Mouse (Mus musculus) heart, embryonic 13.5 days (tissue): ENCODE results near the gene 5730596B20Rik. TPM values are rescaled to one million over a fixed set of nuclear protein-coding genes. Genes with fewer than 3 reads are reported as not detected.

ENCODE experiments used
- ATAC-seq: fragments of 200-750 bp; cut with Nextera tagmentation; 2 replicates; pipeline ENCODE4 v1.8.0; 2017; ENCODE audit warnings: moderate TSS enrichment; ENCODE audit not compliant: insufficient number of reproducible peaks, low FRiP score, low TSS enrichment; ENCODE audit errors: extremely low read depth
- H3K27ac ChIP-seq: fragments of 300-500 bp; sonication (generic); replicated peaks from 2 replicates; pipeline ENCODE4 v1.5.1; 2015; ENCODE audit warnings: moderate library complexity, mild to moderate bottlenecking, inconsistent platforms
- H3K27me3 ChIP-seq: fragments of 300-500 bp; sonication (generic); replicated peaks from 2 replicates; pipeline ENCODE4 v1.6.1; 2015; ENCODE audit warnings: mild to moderate bottlenecking, inconsistent platforms
- H3K36me3 ChIP-seq: fragments of 300-500 bp; sonication (generic); 2 replicates; pipeline ENCODE4 v1.6.1; 2015; ENCODE audit warnings: mild to moderate bottlenecking, inconsistent platforms
- H3K4me1 ChIP-seq: fragments of 300-500 bp; sonication (generic); 2 replicates; pipeline ENCODE4 v1.6.1; 2015; ENCODE audit warnings: inconsistent platforms
- H3K4me2 ChIP-seq: fragments of 300-500 bp; sonication (generic); 2 replicates; pipeline ENCODE4 v1.6.1; 2015; ENCODE audit warnings: inconsistent platforms, mild to moderate bottlenecking, moderate library complexity
- H3K4me3 ChIP-seq: fragments of 300-500 bp; sonication (generic); 2 replicates; pipeline ENCODE4 v1.5.1; 2015; ENCODE audit warnings: moderate library complexity, mild to moderate bottlenecking, inconsistent platforms
- H3K9ac ChIP-seq: fragments of 300-500 bp; sonication (generic); 2 replicates; pipeline ENCODE4 v1.6.1; 2015; ENCODE audit warnings: inconsistent platforms, mild to moderate bottlenecking, moderate library complexity
- H3K9me3 ChIP-seq: fragments of 300-500 bp; sonication (generic); 2 replicates; pipeline ENCODE4 v1.6.1; 2016; ENCODE audit warnings: inconsistent platforms
- WGBS: fragments of 180-500 bp; shearing (Covaris S2); methylation state at CpG from one replicate; pipeline ENCODE4 v1.1.7; 2015; ENCODE audit warnings: mixed read lengths; 5-methylcytosine and 5-hydroxymethylcytosine counted together
- polyA plus RNA-seq: library from polyadenylated mRNA; unstranded; fragments of >200 nt; fragmentation: Nextera tagmentation; extraction: Ambion mirVana; gene quantifications from 2 replicates; pipeline ENCODE4 v1.2.1, GENCODE M21; 2015

5730596B20Rik gene
- 0.15 and 0.33 TPM in 2 replicates for polyA plus RNA-seq

DNA sequence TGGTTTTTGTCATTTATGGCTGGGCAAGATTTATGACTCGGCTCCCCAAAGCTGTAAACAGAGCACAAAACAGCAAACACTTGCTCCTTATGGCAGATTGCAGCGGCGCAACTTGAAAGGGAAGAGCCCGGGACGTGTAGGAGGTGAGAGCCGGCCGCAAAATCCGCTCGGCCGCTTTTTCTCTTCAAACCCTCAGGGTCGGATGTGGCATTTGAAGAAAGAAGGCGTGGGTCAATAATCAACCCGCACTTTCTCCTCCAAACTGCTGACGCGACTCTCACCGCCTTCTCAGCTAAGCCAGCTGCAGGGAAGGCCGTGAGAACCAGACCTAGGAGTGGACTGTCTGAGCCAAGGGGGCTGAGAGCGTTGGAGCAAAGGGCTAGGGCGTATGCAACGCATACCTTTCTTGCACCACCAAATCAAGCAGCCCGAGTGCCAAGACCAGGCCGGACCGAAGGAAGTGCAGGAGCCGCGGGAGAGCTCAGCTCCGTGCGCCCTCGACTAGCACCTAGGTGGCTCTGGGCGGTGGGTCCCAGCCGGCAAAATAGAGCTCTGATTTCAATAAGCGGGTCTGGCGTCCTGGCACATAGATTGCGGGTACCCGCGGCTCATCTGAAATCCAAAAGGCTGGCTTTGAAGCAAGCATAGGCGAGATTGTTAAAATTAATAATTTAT, at the start of gene 5730596B20Rik:
5730596B20Rik (plus strand) TSS at position 438 of the 675 bp plus-strand sequence.
- peak within 1 kb of the TSS; percentile 86 for H3K27ac ChIP-seq
- H3K27me3 ChIP-seq = peaks cover 99% of the 10 kb centered on the region
- H3K4me3 ChIP-seq = peak within 1 kb of the TSS; percentile 52
- peak within 1 kb of the TSS; percentile 50 for H3K4me2 ChIP-seq
- no peaks in the 10 kb centered on the region for H3K9me3 ChIP-seq
- 2% methylated on average over 36 of the region's 36 CpGs for WGBS
- peak within 1 kb of the TSS; percentile 79 for H3K9ac ChIP-seq
- peaks cover 7% of the 10 kb centered on the region for H3K4me1 ChIP-seq
- no peak for ATAC-seq
- H3K36me3 ChIP-seq = no peaks in the 10 kb centered on the region

DNA sequence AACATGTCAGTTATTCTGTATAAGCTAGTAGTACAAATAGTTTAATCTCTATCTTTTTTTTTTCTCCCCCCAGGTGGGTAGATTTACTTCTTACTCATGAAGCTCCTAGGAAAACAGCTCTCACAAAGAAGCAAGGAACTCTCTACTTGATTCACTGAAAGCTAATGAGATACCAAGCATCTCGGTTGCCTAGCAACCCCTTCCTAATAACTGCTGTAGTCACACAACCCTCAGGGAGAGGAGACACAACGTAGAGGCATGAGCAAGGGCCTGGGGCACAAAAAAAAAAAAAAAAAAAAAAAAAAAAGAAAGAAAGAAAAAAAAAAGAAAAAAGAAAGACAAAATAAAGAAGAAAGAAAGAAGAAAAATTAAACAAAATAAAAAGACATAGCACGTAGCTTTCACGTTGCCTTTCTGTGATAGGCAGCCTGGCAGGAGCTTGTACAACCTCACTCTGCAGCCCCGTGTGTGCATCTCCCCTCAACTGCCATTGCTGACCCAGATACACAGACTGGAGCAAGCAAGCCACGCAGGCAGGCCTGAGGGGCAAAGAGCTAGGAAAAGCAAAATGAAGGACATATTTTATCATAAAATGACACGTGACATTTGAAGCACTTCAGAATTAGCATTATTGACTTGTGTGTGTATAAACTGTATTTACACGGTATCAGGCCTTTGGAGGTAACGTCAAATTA, 39.3 kb upstream of the 5730596B20Rik start:
- no peak overlapping the region for H3K4me3 ChIP-seq
- no peak overlapping the region for H3K9ac ChIP-seq
- ATAC-seq = no peak
- H3K27ac ChIP-seq = no peak overlapping the region
- no peaks in the 10 kb centered on the region for H3K9me3 ChIP-seq
- no peaks in the 10 kb centered on the region for H3K4me1 ChIP-seq
- H3K4me2 ChIP-seq = no peak overlapping the region
- peaks cover 51% of the 10 kb centered on the region for H3K27me3 ChIP-seq
- WGBS = 73% methylated on average over 9 of the region's 9 CpGs
- no peaks in the 10 kb centered on the region for H3K36me3 ChIP-seq

DNA sequence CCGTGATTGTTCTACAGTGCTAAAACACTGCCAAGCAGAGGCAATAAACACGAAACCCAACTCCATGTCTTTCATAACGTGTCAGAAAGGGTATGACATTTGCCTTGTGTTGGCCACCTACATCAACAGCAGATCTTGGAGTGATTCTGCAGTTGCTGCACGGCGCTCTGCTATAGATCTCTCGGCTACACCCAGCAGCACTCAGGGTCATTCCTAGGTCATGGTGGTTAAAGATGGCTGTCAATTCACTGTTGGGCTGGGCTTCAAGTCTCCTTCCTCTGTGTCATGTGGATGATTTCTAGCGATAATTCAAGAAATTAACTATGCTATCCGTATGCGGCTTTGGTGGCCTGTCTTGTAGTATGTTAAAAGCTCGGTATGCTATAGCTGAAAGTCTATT, 38.7 kb upstream of the 5730596B20Rik start:
- Histone ChIP-seq H3K27ac (no peak overlapping the region), H3K4me3 (no peak overlapping the region), H3K36me3 (no peaks in the 10 kb centered on the region), H3K27me3 (peaks cover 52% of the 10 kb centered on the region), H3K4me2 (no peak overlapping the region), H3K9ac (no peak overlapping the region), H3K9me3 (no peaks in the 10 kb centered on the region), H3K4me1 (no peaks in the 10 kb centered on the region)
- 67% methylated on average over 10 of the region's 10 CpGs for WGBS
- ATAC-seq = no peak

DNA sequence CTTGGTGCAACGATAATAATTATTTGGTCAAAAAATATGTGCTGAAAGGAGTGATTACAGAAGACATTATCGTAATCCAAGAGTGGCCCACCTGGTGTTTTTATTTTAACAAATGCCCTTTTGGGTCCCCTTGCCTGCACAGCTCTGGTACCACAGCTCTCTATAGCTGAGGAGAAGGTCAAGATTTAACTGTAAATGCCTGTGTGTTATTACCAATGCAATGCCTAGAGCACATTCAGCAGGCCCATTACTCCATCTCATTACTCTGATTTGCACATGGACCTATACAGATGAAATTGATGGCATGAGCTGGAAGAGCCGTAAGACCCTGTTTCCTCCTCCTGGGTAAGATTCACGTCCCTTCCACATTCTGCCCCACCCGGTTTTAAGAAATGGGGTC, 38.2 kb upstream of the 5730596B20Rik start:
- H3K36me3 ChIP-seq = no peaks in the 10 kb centered on the region
- H3K9ac ChIP-seq = no peak overlapping the region
- H3K9me3 ChIP-seq = no peaks in the 10 kb centered on the region
- no peaks in the 10 kb centered on the region for H3K4me1 ChIP-seq
- peaks cover 48% of the 10 kb centered on the region for H3K27me3 ChIP-seq
- 79% methylated on average over 5 of the region's 5 CpGs for WGBS
- no peak overlapping the region for H3K4me3 ChIP-seq
- ATAC-seq = no peak
- no peak overlapping the region for H3K27ac ChIP-seq
- H3K4me2 ChIP-seq = no peak overlapping the region

DNA sequence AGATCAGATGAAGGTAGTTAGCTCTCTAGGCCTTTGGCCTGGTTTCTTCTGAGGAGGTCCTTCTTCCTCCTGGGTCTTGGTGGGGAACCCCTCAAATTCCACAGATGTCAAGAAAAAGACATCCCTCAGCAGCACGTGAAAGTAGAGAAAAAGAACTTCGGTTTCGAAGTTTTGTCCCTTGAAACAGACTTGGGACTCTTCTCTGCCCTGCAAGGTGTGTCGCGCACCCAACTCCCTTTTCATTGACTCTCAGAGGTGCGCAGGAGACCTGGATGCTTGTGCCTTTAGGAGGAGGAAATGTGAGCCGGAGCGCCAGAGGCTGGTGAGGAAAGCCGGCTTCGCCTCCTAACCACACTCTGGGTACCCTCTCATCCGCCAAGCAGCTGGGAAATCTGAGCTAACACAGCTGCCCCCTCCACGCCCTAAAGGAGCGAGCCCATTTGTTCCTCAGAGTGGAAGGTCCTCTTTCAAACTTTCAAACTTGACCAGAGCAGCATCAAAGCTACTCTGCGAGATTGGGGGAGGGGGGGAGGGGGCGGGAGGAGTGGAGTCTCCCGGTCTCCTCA, 26.8 kb upstream of the 5730596B20Rik start:
- Histone ChIP-seq H3K4me2 (peak overlapping the region; percentile 36), H3K9ac (no peak overlapping the region), H3K36me3 (no peaks in the 10 kb centered on the region), H3K4me3 (no peak overlapping the region), H3K27ac (no peak overlapping the region), H3K4me1 (0 out of 2 replicates have a peak, but pooled peaks cover 4% of the 10 kb centered on the region), H3K27me3 (peaks cover 94% of the 10 kb centered on the region), H3K9me3 (no peaks in the 10 kb centered on the region)
- ATAC-seq = no peak
- 7% methylated on average over 15 of the region's 16 CpGs for WGBS

DNA sequence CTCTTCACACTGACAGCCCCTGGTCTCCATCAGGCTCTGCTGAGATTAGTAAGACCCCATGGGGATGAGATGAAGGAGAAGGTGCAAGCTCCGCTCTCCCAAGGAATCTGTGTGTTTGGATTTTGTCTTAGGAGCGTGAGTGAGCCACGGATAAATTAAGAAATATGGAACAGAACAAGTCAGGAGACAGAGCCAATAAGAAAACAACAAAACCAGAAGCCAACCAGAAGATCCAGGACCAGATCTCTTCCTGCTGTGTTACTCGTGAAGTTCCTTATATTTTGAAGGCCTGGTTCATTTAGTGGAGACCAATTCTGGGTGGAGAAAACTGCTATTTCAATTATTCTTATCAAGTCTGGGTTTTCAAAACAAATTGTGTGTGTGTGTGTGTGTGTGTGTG, 25.7 kb upstream of the 5730596B20Rik start:
- H3K27ac ChIP-seq = no peak overlapping the region
- H3K4me2 ChIP-seq = no peak overlapping the region
- no peaks in the 10 kb centered on the region for H3K9me3 ChIP-seq
- no peak overlapping the region for H3K9ac ChIP-seq
- no peaks in the 10 kb centered on the region for H3K36me3 ChIP-seq
- no peak overlapping the region for H3K4me3 ChIP-seq
- H3K27me3 ChIP-seq = peaks cover 99% of the 10 kb centered on the region
- ATAC-seq = no peak
- 0 out of 2 replicates have a peak, but pooled peaks cover 5% of the 10 kb centered on the region for H3K4me1 ChIP-seq
- WGBS = 29% methylated on average over 4 of the region's 4 CpGs

DNA sequence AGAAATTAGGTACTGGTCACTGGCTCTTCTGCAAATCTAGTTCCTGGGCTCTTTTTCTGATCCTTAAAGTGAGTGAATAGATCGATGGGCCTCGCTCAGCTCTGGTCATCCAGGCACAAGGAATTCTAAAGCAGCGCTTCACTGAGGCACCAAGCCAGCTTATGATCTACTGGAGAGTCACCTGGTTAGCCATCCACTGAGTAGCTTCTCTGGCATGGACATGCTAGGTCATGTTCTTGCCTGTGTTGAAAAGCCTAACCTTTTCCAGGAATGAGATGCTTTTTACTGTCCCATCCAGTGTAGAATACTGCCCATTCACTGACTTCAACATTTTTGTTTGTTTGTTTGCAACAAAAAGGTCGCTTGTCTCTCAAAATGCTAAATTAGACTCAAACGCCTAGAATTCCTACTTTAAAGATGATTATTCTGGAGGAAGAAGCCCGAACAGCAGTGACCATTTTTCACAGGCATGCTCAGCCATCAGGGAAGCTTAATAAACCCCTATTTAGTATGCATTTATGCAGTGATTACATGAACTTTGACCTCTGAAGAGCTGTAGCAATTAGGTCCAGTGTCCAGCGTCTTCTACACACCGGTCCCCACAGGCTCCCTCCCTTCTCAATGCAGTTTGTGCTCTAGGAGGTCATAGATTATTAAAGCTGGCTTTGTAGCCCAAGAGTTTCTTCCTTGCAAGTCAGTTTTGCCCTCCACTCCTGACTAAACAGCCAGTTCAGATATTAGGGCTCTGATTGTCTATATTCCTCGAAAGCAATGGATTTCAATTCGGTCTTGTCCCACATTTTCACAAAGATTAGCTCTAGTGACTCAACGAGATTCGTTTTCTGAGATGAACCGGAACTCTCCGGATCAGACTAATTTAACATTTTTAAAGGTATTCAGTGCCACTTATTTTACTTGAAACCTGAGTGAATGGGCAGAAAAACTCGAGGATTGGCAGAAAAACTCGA, 24.8 kb upstream of the 5730596B20Rik start:
- no peaks in the 10 kb centered on the region for H3K9me3 ChIP-seq
- H3K4me3 ChIP-seq = no peak overlapping the region
- ATAC-seq = no peak
- H3K4me1 ChIP-seq = peaks cover 8% of the 10 kb centered on the region; the same call in 1 of the 2 replicates
- H3K27me3 ChIP-seq = peaks cover 99% of the 10 kb centered on the region
- WGBS = 16% methylated on average over 16 of the region's 16 CpGs
- H3K27ac ChIP-seq = no peak overlapping the region
- H3K4me2 ChIP-seq = no peak overlapping the region
- no peaks in the 10 kb centered on the region for H3K36me3 ChIP-seq
- no peak overlapping the region for H3K9ac ChIP-seq

DNA sequence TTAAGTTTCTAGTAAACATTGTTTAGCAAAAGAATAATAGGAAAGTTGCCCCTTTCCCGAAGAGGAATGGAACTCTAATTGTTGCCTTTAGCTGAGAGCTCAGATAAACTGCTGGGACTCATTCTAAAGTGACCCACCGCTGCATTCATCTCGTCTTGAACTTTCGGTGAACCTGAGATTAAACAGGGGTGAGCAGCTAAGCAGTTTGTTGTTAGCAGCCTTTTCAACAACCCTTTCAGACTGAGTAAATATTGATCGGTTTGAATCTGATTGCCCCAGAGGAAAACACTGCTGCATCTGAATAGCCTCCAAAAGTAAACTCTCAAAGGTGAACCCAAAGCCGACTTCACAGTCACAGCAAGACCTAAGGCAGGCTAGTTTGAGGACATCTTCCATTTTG, 24.0 kb upstream of the 5730596B20Rik start:
- H3K27me3 ChIP-seq = peaks cover 99% of the 10 kb centered on the region
- H3K4me1 ChIP-seq = peaks cover 14% of the 10 kb centered on the region
- no peak overlapping the region for H3K4me2 ChIP-seq
- no peak for ATAC-seq
- WGBS = 7% methylated on average over 6 of the region's 6 CpGs
- no peaks in the 10 kb centered on the region for H3K9me3 ChIP-seq
- no peak overlapping the region for H3K27ac ChIP-seq
- no peak overlapping the region for H3K9ac ChIP-seq
- no peaks in the 10 kb centered on the region for H3K36me3 ChIP-seq
- H3K4me3 ChIP-seq = no peak overlapping the region

DNA sequence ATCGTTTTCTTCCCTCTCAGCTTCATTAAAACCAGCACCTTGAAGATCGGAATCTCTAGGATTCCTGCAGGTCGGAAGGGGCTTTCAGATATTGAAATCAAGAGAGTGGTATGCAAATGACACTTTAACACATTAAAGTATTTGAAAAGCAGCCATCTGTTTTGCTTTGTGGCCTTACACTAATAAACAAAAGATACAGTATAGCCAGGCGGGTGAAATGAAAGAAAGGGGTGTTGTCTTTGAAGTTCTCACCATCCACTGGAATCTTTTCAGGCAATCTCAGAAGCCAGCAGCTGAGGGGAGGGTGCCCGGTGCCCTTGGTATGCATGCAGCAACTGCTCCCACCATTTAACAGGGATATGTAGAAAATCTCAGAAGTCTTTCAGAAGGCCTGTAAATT, 23.3 kb upstream of the 5730596B20Rik start:
- H3K4me2 ChIP-seq = no peak overlapping the region
- ATAC-seq = no peak
- 22% methylated on average over 5 of the region's 5 CpGs for WGBS

DNA sequence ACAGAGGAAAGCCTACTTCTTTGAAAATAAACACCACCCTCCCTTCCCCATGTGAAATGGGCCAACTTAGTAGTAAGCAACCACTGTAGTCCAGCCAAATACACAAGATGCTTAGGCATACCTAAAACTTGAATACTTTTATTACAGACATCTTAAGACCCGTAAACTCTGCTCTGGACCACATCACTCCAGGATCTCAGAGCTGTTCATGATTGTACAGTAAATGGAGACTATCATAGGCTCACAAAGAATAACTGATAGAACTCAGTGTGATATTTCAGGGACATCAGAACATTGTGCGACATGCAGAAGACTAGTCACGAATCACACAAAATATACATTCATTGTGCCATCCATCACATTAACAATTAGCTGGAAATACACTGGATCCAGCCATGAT, 21.8 kb upstream of the 5730596B20Rik start:
- Histone ChIP-seq H3K27ac (no peak overlapping the region), H3K4me1 (peaks cover 30% of the 10 kb centered on the region), H3K9me3 (no peaks in the 10 kb centered on the region), H3K4me2 (no peak overlapping the region), H3K4me3 (no peak overlapping the region), H3K36me3 (no peaks in the 10 kb centered on the region), H3K9ac (no peak overlapping the region), H3K27me3 (peaks cover 100% of the 10 kb centered on the region)
- ATAC-seq = no peak
- 56% methylated on average over 3 of the region's 3 CpGs for WGBS

More for the DNA sequence above, 23.3 kb upstream of the 5730596B20Rik start:
- Histone ChIP-seq H3K36me3 (no peaks in the 10 kb centered on the region), H3K27me3 (peaks cover 99% of the 10 kb centered on the region), H3K9ac (no peak overlapping the region), H3K4me1 (peaks cover 22% of the 10 kb centered on the region), H3K4me3 (no peak overlapping the region), H3K27ac (no peak overlapping the region), H3K9me3 (no peaks in the 10 kb centered on the region)
